Mouse (Mus musculus) midbrain, postnatal 0 days (tissue): ENCODE data around the gene Mctp1. TPM values are rescaled to one million over a fixed set of nuclear protein-coding genes. Genes with fewer than 3 reads are reported as not detected.

Experiments used
- ATAC-seq: fragments of 200-750 bp; cut with Nextera tagmentation; 2 replicates; pipeline ENCODE4 v1.8.0; 2017; ENCODE audit warnings: moderate number of reproducible peaks, mild to moderate bottlenecking, moderate TSS enrichment, moderate library complexity; ENCODE audit not compliant: low FRiP score
- DNase-seq: peaks from one replicate; pipeline ENCODE4 v3.0.0-alpha.2; 2015; ENCODE audit warnings: low spot score
- H3K27ac ChIP-seq: fragments of 300-500 bp; sonication (generic); 2 replicates; pipeline ENCODE4 v1.5.1; 2014; ENCODE audit warnings: low read depth, mild to moderate bottlenecking, low read length, mixed read lengths
- H3K27me3 ChIP-seq: fragments of 300-500 bp; sonication (generic); 2 replicates; pipeline ENCODE4 v1.6.1; 2014; ENCODE audit warnings: low read length, control low read depth, mixed read lengths; ENCODE audit not compliant: insufficient read depth
- H3K36me3 ChIP-seq: fragments of 300-500 bp; sonication (generic); 2 replicates; pipeline ENCODE4 v1.6.1; 2014; ENCODE audit warnings: low read length, control low read depth, mixed read lengths; ENCODE audit not compliant: insufficient read depth
- H3K4me1 ChIP-seq: fragments of 300-500 bp; sonication (generic); 2 replicates; pipeline ENCODE4 v1.6.1; 2014; ENCODE audit warnings: mild to moderate bottlenecking, control low read depth, antibody characterized with exemption, low read length, mixed read lengths; ENCODE audit not compliant: insufficient read depth
- H3K4me2 ChIP-seq: fragments of 300-500 bp; sonication (generic); 2 replicates; pipeline ENCODE4 v1.6.1; 2014; ENCODE audit warnings: low read depth, mild to moderate bottlenecking, low read length, mixed read lengths; ENCODE audit not compliant: poor library complexity, severe bottlenecking
- H3K4me3 ChIP-seq: fragments of 300-500 bp; sonication (generic); 2 replicates; pipeline ENCODE4 v1.5.1; 2014; ENCODE audit warnings: low read depth, mild to moderate bottlenecking, low read length, moderate library complexity
- H3K9ac ChIP-seq: fragments of 300-500 bp; sonication (generic); replicated peaks from 2 replicates; pipeline ENCODE4 v1.6.1; 2014; ENCODE audit warnings: mild to moderate bottlenecking, low read length, moderate library complexity, mixed read lengths; ENCODE audit not compliant: poor library complexity, severe bottlenecking
- H3K9me3 ChIP-seq: fragments of 300-500 bp; sonication (generic); 2 replicates; pipeline ENCODE4 v1.6.1; 2016; ENCODE audit warnings: low read length, control low read depth
- CTCF ChIP-seq: IDR thresholded peaks from 2 replicates; pipeline ENCODE4 v1.5.1; 2016; ENCODE audit warnings: antibody characterized with exemption, mild to moderate bottlenecking
- WGBS: fragments of 180-500 bp; shearing (Covaris S2); extraction: QIAGEN DNeasy Blood & Tissue Kit; methylation state at CpG from one replicate; pipeline ENCODE4 v1.1.7; 2014; 5-methylcytosine and 5-hydroxymethylcytosine counted together
- polyA plus RNA-seq: library from polyadenylated mRNA; unstranded; fragments of >200 nt; fragmentation: Nextera tagmentation; extraction: Ambion mirVana; gene quantifications from 2 replicates; pipeline ENCODE4 v1.2.1, GENCODE M21; 2015
- total RNA-seq: library from RNA; depleted of rRNA; stranded (reverse); fragments of >200 nt; gene quantifications from 2 replicates; pipeline ENCODE4 v1.2.3, GENCODE M21; 2014

The Mctp1 gene
- total and polyA plus RNA-seq, 2 experiments from 2014 or later = 3.9 to 7.0 TPM

GRCm38 (mm10) chr13:76877887-76878763 is 493.8 kb downstream of the Mctp1 start:
- Histone ChIP-seq H3K36me3 (no peaks in the 10 kb centered on the region), H3K4me3 (no peak overlapping the region), H3K9ac (no peak overlapping the region), H3K4me1 (no peaks in the 10 kb centered on the region), H3K9me3 (no peaks in the 10 kb centered on the region), H3K27ac (no peak overlapping the region), H3K4me2 (no peak overlapping the region), H3K27me3 (no peaks in the 10 kb centered on the region)
- TF ChIP-seq CTCF = no peak
- ATAC-seq (no peak), DNase-seq (no peak)
- WGBS = 73% methylated on average over 8 of the region's 8 CpGs

- H3K9ac ChIP-seq = no peak overlapping the region
Measured at GRCm38 (mm10) chr13:76879008-76879407, 494.7 kb downstream of the Mctp1 start.

DNA sequence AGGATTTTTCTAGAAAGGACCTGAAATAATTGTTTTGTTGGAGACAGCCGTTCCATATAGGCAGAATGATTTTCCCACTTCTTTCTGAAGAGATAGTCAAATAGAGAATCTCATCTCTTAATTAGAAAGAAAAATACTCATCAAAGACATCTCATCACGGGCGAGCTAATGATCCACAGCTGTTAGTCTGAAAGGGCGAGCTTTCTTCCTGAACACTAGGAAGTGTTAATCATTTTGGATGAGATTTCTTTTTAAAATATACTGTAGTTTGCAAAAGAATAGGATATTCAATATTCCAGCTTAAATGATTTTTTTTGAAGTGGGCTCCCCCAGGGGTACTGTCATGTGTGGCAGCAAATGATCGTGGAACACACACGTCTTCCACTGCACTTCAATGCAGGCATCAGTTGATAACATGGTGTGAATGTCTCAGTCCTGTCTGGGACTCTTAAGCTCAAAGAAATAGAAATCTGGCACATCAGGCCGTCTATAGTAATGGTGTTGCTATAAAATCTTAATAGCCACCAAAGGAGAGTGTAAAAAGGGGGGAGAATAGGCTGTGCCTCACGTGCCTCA is 500.3 kb downstream of the Mctp1 start:
- Histone ChIP-seq H3K36me3 (no peaks in the 10 kb centered on the region), H3K4me2 (no peak overlapping the region), H3K4me3 (no peak overlapping the region), H3K27ac (no peak overlapping the region), H3K9ac (no peak overlapping the region), H3K9me3 (no peaks in the 10 kb centered on the region), H3K4me1 (no peaks in the 10 kb centered on the region), H3K27me3 (no peaks in the 10 kb centered on the region)
- WGBS = 62% methylated on average over 8 of the region's 8 CpGs
- DNase-seq (no peak), ATAC-seq (no peak)
- no peak for TF ChIP-seq CTCF

More at GRCm38 (mm10) chr13:76879008-76879407, 494.7 kb downstream of the Mctp1 start:
- WGBS = 69% methylated on average over 3 of the region's 3 CpGs
- Histone ChIP-seq H3K9me3 (no peaks in the 10 kb centered on the region), H3K4me1 (no peaks in the 10 kb centered on the region), H3K4me3 (no peak overlapping the region), H3K4me2 (no peak overlapping the region), H3K27me3 (no peaks in the 10 kb centered on the region), H3K36me3 (no peaks in the 10 kb centered on the region), H3K27ac (no peak overlapping the region)
- no peak for TF ChIP-seq CTCF
- DNase-seq (no peak), ATAC-seq (no peak)

DNA sequence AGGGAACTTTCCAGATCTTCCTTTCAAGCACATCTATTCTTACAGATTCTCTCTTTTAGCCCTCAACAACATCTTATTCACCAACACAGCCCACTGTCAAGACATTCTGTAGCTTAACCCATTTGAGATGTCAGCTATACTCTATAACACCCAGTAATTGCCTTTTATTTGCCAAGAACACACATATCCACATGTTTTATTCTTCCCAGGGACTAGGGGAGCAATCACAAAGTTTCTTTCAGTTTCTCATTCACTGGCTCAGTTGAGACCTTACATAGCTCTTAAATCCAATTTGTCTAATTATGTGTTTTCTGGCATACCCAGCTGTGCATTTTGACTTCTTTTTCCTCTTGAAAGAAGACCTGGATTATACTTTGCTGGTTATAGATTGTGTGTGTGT is 508.7 kb downstream of the Mctp1 start:
- DNase-seq (no peak), ATAC-seq (no peak)
- Histone ChIP-seq H3K36me3 (no peaks in the 10 kb centered on the region), H3K27me3 (no peaks in the 10 kb centered on the region), H3K4me2 (no peak overlapping the region), H3K4me1 (no peaks in the 10 kb centered on the region), H3K9ac (no peak overlapping the region), H3K4me3 (no peak overlapping the region), H3K9me3 (no peaks in the 10 kb centered on the region), H3K27ac (no peak overlapping the region)
- no peak for TF ChIP-seq CTCF

GRCm38 (mm10) chr13:76895770-76896456 is 511.6 kb downstream of the Mctp1 start:
- DNase-seq = no peak
- WGBS = 84% methylated on average over 4 of the region's 4 CpGs
- Histone ChIP-seq H3K9me3 (no peaks in the 10 kb centered on the region), H3K36me3 (no peaks in the 10 kb centered on the region), H3K4me2 (no peak overlapping the region), H3K27ac (no peak overlapping the region), H3K4me1 (no peaks in the 10 kb centered on the region), H3K27me3 (no peaks in the 10 kb centered on the region), H3K9ac (no peak overlapping the region), H3K4me3 (no peak overlapping the region)
- no peak for TF ChIP-seq CTCF
- ATAC-seq = no peak

DNA sequence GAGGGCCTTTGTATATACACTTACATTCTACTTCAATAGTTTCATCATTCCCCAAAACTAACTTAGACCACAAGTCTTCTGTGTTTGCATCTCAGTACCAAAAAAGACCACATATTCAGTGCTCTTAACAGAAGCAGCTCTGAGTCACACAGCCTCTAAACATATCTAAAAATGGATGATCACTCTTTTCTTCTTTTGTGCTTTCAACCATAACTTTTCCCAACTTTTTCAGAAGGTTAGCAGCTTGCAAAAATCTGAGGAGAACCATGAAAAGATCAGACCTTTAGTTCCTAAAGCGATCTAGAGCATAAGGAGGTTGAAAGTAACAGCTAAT is 512.1 kb downstream of the Mctp1 start:
- Histone ChIP-seq H3K27ac (no peak overlapping the region), H3K4me3 (no peak overlapping the region), H3K27me3 (no peaks in the 10 kb centered on the region), H3K36me3 (no peaks in the 10 kb centered on the region), H3K9ac (no peak overlapping the region), H3K4me1 (no peaks in the 10 kb centered on the region), H3K9me3 (no peaks in the 10 kb centered on the region), H3K4me2 (no peak overlapping the region)
- 78% methylated on average over 1 of the region's 1 CpGs for WGBS
- DNase-seq = no peak
- ATAC-seq = no peak
- no peak for TF ChIP-seq CTCF
